Mouse (Mus musculus) small intestine, adult 2 months (tissue): ENCODE results near the gene Wnk2.
A peak's percentile ranks its signal among the peaks of the same experiment; 100 is the strongest.

Experiments
- CTCF ChIP-seq: fragments of 200-500 bp; IDR thresholded peaks from 2 replicates; pipeline ENCODE4 v1.5.1; 2012; ENCODE audit warnings: low read depth, mild to moderate bottlenecking, control low read depth, inconsistent platforms, low read length, moderate library complexity, mixed read lengths; ENCODE audit not compliant: insufficient replicate concordance, insufficient read length; ENCODE audit errors: extremely low read depth
- POLR2A ChIP-seq: fragments of 200-500 bp; IDR thresholded peaks from 2 replicates; pipeline ENCODE4 v1.6.1; 2012; ENCODE audit warnings: low read depth, mild to moderate bottlenecking, control low read depth, inconsistent platforms, low read length, moderate library complexity

- TF ChIP-seq CTCF (peak; percentile 95), POLR2A (no peak; the same call in 1 of the 2 replicates)
These were observed 21.8 kb upstream of the Wnk2 start for GRCm38 (mm10) chr13:49169448-49170207.
